Mouse (Mus musculus) myocyte (in vitro differentiated cells): ENCODE measurements at regions not wholly inside any gene's neighbourhood (a gene's known extent, or its start where the extent isn't known, plus 50 kb on each side); places are given as distances from the start of the nearest gene placed in this dataset.

Experiments
- MAX ChIP-seq: IDR thresholded peaks from one replicate; pipeline ENCODE4 v1.6.1; 2011; ENCODE audit warnings: low read depth, mild to moderate bottlenecking, control low read depth
- MYOD1 ChIP-seq, 3 experiments: IDR thresholded peaks; one replicate each; pipeline ENCODE4 v1.6.1; 2011; ENCODE audit warnings: control low read depth in 2 of 3, low read depth in 2 of 3, mild to moderate bottlenecking in 2 of 3, moderate library complexity in 1 of 3; ENCODE audit not compliant: insufficient read length in 2 of 3, control insufficient read depth in 1 of 3
- POLR2A ChIP-seq: IDR thresholded peaks from one replicate; pipeline ENCODE4 v1.6.1; 2011; ENCODE audit warnings: low read depth, mild to moderate bottlenecking, control low read depth, moderate library complexity; ENCODE audit not compliant: insufficient read length
- POLR2AphosphoS2 ChIP-seq: IDR thresholded peaks from one replicate; pipeline ENCODE4 v1.6.1; 2011; ENCODE audit warnings: low read depth, control low read depth; ENCODE audit not compliant: insufficient read length
- REST ChIP-seq: IDR thresholded peaks from one replicate; pipeline ENCODE4 v1.6.1; 2011; ENCODE audit warnings: mild to moderate bottlenecking, control low read depth, moderate library complexity; ENCODE audit not compliant: insufficient read depth, insufficient read length
- TCF12 ChIP-seq: IDR thresholded peaks from one replicate; pipeline ENCODE4 v1.6.1; 2011; ENCODE audit warnings: mild to moderate bottlenecking, control low read depth; ENCODE audit not compliant: poor library complexity, insufficient read depth, severe bottlenecking
- TCF3 ChIP-seq: IDR thresholded peaks from one replicate; pipeline ENCODE4 v1.6.1; 2011; ENCODE audit warnings: low read depth, control low read depth; ENCODE audit not compliant: insufficient read length
- USF1 ChIP-seq: IDR thresholded peaks from one replicate; pipeline ENCODE4 v1.6.1; 2011; ENCODE audit warnings: low read depth, mild to moderate bottlenecking, control low read depth, moderate library complexity

DNA sequence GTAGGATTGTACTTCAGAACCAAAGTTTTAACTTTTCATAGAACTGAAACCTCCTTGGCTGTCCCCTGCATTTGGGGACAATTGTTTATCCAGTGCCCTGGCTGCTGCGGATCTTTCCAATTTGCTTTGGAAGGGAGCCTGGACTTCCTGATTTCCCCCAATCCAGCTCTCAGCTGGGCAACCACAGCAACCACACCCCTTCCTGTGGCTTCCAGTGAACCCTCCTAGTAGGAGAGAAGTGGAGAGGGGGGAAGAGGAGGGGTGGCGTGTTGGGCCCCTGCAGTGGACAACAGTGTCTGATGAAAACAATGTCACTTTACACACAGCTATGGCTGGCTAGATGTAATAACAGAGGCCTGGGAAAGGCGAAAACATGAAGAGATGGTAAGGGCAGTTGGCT lies 190.5 kb downstream of the Fam43a start:
- TF ChIP-seq POLR2A (no peak), TCF3 (no peak), REST (no peak), USF1 (no peak), MYOD1 (IDR thresholded peaks at IDR 0.05; ENCODE audit: control insufficient read depth in 1 of 3, insufficient read length in 2 of 3, low read depth in 2 of 3) (no peak), POLR2AphosphoS2 (no peak), MAX (no peak), TCF12 (no peak)
